Mouse (Mus musculus) left cerebral cortex, adult 11 months (tissue): ENCODE data around the gene Cd2.

Source experiments
- DNase-seq: peaks from one replicate; pipeline ENCODE4 v3.0.0; 2022; ENCODE audit warnings: low spot score

Gene Cd2

GRCm38 (mm10) chr3:101293571-101294135 lies 5.9 kb upstream of the Cd2 start:
- DNase-seq: no peak

- no peak for DNase-seq
These were observed 4.9 kb upstream of the Cd2 start for GRCm38 (mm10) chr3:101292611-101293010.

DNA sequence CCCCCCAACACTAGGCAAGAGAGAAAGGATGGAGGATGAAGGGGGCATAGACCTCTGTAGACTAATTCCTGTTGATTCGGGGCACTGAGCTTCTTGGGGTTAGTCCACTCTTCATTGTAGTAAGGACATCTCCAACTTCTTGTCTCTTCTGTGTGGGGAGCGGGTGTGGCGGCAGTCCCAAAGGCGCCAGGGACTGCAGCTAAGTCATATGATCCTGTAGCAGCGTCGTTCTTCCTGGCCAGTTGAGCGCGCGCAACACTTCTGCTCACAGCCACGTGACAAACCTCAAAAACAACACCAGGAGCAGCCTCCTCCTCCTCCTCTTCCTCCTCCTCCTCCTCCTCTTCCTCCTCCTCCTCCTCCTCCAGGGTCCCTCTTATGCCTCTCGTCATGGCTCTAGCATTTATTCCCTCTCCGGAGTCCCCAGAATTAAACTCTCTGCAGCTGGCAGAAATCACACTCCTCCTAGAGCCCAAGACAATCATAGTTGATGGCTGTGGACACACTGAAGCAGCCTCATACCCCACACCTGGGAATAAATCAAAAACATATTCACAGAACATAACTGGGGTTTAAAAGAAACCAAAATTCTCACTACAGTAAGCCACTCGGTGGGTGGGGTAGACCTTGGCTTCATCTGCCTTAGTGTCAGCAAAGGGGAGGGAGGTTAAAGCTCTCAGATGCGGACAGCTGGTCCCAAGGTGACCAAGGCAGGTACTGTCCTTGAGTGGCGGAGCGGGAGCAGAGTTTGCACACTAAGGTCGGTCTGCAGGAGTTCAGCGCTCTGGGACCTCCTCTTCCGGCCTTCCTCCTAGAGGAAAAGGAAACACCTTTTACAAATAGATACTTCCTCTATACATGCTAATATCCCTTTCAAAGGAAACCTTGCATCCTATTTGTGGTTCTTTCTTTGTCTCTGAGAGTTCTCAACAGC lies 3.1 kb upstream of the Cd2 start:
- no peak for DNase-seq

- DNase-seq: no peak
These were observed 2.3 kb upstream of the Cd2 start for GRCm38 (mm10) chr3:101290036-101290435.

DNA sequence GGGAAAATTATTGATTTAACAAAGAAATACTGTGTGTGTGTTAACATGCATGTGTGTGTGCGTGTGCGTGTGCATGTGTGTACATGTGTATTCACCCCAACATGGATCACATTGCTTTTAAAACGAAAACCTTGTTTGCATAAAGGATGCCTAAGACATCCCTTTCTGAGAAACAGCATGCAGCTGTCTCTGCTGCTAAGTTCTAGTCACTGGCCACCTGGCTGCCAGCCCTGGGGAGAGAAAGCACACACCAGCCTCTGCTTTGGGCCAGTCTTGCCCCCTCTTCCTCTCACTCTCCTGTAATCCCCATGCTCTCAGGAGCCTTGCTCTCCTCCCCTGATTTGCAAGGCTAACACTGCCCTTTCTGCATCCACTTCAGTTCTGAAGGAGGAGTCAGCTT lies 1.7 kb upstream of the Cd2 start:
- DNase-seq: no peak

DNA sequence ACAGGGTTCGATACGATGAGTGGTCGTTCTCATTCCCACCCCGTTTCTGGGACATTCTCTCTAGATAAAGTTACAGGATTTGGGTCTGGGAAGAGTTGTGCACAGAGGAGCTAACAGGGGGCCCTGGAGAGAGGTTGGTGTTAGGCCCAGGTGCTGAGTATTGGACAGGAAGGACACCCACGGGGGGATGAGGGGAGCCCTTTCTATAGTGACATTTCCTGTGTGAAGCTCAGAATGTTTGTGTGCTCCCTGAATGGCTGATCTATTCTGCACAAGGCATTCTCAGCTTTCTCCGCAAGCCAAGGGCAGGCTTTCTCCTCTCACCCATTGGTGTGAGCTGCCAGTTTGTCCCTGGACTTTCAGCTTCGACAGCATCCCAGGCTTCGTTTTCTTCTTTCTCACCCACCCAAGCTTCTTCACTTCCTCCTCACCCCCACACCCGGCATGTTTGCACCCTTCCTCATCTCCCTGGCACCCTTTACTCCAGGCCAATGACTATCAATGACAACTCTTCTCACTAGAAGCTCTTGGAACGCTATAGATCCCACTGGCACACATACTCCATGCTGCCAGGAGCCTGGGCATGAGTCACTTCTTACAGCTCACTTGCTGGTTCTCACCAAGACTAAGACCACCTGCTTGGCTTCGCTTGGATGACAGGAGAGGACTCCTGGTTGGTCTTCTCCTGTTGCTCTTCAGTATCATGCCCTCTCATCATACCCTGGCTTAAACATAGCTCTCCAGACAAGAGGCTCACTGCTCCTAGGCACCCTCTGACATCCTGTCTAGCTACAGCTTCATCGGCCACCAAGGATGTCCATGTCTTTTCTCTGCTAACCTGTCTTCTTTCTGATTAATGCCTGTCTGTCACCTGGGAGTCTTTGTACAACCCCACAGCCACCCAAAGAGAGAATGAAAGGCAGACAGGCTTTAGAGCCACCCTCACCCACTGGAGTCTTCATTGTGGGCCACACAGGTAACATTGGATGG lies 1.1 kb downstream of the Cd2 start:
- no peak for DNase-seq

DNA sequence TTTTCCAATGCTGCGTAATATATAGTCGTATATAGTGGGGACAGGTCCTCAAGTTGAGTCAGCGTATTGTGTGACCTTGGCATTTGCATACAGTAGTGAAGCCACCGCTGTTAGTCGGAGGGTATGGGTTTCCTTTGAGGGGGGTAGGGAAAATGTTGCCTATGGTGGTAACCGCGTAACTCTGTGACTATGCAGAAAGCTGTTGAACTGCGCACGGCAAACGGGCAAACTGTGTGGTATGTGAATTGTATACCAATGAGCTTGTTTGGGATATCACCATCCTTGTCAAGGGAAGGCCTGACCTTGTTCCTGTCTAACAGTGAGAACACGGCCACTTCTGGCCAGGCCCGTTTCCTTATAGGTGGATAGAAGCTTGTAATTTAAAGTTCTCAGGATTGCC lies 1.9 kb downstream of the Cd2 start:
- DNase-seq: no peak

DNA sequence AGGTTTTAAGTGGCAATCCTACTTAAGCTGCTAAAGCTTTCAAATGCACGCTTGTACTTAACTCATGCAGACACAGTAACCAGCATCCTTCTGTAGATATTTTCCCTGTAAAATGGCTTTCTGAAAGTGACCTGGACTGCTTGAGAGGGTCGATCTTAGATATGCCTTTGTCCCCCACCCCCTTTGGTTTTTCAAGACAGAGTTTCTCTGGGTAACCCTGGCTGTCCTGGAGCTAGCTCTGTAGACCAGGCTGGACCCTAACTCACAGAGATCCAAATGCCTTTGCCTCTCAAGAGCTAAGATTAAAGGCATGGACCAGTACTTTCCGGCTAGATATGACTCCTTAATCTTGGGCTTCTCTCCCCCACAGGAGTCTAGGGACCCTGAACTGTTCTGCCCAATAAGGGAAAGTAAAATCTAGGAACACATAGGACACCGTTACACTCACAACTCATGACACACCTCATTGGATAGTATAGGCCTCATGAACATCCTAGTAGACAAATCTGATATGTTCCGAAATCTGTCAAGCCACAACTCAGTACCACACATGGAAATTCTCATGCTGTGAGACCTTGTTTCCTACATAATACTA lies 2.6 kb downstream of the Cd2 start:
- DNase-seq: no peak

DNA sequence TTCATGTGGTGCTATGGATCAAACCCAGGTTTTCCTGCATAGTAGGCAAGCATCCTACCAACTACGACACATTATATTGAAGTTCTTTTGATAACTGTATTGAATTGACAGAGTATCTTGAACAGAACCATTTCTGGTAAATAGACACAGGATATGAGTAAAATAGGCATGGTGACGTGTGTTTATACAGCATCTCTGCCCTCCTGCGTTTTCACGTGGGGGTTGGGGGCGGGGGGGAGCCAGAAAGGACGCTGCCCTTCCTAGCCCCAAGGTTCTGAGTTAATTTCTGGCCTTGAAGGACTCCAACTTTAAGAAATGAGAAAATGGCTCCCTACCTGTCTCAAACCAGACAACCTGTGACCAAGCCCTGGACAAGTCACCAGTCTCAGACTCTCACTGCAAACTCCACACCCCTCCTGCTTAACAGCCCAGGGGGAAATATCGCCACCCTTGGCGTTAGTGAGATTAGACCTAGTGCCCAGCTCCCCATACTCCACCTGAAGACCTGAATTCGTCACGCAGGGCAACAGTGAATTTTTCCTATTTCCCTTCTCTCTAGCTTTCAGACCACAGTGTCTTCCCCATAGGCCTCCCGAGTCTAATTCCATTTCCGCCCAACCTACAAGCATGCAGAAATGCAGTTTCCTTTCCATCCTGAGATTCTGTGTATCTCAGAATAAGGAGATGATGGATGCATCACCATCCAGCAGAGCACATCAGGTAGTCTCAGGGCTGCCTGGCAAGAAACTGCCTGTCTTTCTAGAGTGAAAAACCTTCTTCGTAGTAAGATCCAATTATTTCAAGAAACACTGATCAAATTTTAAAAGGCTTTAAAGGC lies 3.7 kb downstream of the Cd2 start:
- no peak for DNase-seq

DNA sequence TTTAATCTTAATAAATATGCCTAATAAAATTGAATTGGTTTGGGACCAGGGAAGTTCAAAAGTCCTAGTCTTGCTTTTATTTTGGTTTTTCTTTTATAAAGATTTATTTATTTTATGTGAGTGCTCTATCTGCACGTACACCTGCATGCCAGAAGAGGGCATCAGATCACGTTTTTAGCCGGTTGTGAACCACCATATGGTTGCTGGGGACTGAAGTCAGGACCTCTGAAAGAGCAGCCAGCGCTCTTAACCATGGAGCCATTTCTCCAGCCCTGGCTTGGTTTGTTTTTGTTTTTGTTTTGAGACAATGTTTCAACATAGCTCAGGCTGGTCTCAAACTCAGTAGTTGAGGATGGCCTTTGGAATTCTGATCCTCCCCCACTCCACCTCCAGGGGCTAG lies 4.3 kb downstream of the Cd2 start:
- no peak for DNase-seq

- DNase-seq: no peak
These were observed 5.1 kb downstream of the Cd2 start for GRCm38 (mm10) chr3:101282556-101283180.

- DNase-seq: no peak
These were observed 5.9 kb downstream of the Cd2 start for GRCm38 (mm10) chr3:101281841-101282240.

DNA sequence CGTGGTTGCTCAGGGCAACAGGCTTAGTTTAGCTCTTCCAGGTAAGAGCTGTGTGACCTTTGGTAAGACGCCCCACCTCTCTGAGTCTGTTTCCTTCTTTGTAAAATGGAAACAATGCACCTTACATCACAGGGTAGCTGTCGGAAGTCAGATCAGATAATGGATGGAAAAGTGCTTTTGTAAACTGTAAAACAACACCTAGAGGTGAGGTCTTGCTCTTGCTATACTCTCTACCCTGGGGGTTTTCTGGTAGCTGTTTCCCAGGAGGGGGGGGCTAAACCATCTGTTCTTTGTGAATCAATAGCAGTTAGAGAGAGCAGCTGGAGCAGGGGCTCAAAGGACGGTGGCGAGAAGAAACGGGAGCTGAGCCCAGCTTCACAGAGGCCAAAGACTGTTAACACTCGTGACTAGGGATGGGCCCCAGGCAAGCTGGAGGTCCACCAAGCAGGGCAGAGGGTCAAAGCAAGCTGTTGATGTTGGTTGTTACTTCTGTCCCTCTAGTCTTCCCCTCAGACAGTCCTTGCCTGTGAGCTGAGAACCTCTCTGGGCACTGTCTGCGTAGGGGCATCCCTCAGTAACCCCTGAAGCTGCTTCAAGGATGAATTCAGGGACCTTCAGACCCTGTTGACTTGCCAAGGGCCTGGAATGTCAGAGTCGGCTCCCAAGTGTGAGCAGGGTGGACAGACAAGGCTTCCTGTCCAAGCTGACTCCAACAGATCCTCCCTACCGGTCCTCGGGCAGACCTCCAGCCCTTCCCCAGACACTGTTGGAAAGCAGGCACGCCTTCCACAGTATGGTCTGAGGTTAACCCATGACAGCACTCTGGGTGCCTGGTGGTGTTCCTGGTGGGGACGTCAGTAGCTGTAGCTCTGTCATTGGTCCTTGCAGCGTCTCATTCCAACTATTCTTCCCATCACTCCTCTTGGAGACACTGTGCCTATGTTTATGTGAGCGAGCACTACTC lies 7.1 kb downstream of the Cd2 start:
- DNase-seq: no peak

- no peak for DNase-seq
These were observed 8.2 kb downstream of the Cd2 start for GRCm38 (mm10) chr3:101279561-101279960.

DNA sequence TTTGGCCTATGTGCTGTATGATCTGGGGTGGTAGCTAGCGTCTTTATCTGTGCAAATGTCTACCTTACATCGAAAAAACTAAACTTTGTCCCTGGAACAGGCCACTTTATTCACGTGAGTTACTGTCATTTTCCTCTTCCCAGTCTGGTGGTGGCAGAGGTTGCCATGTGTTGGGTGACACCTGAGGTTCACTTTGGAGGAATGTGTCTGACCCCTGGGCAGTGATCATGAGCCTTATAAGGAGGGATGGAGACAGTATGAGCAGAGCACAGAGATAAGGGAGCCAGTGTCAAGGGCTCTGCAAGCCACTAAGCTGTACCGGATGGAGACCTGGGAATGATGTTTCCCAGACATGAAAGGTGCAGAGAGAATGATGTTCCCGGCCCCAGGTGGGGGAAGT lies 9.3 kb downstream of the Cd2 start:
- DNase-seq: no peak

DNA sequence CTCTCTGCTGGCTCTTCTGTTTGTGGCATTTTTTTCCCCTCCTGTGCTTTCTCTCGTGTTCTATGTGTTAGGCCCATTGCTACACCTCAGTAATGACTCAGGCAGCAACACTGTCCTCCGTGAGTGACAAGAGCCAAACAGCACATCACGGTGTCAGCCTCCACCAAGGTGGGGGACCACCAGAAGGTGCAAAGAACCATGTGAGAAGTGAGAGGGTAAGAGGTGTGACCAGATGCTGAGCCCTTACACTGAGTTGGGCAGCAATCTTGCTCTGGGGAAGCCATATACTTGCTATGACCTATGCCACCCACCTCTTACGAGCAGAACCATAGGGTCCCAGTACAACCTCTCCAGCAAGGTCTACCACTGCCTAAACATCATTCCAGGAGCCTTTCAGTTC lies 9.9 kb downstream of the Cd2 start:
- DNase-seq: no peak

DNA sequence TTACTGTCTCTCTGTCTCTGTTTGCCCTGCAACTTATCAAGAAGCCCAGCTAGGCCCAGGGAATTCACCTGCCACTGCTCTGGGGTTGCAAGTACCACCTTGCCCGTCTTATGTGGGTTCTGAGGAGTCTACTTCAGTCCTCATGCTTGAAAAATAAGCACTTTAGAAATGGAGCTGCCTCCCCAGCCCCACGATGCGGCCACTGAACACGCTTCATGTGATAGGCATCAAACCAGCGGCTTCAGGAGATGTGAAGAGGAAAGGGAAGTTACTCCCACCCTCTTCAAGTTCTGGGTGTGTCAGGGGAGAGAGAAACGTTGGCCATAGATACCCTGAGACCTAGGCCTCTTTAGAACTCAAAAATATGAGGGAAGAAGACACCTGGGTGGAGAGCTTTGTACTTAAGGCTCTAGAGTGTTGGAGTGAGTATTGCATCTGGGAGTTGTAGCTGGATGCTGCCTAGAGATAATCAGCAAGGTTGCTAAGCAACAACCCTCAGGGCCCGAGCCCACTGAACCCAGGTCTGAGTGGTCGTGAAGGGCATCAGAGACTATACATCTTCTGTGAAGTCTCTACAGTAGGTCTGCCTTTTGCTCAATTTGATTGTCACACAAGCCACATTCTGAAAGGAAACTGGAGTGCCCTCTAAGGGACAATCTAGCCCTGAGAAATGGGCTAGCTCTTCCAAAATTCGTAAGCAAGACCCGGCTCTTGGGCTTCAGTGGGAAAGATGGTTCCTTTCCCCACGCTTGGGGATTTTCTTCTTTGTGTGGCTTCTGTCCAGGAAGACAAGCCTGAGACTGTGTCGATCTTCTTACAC lies 11.0 kb downstream of the Cd2 start:
- no peak for DNase-seq

DNA sequence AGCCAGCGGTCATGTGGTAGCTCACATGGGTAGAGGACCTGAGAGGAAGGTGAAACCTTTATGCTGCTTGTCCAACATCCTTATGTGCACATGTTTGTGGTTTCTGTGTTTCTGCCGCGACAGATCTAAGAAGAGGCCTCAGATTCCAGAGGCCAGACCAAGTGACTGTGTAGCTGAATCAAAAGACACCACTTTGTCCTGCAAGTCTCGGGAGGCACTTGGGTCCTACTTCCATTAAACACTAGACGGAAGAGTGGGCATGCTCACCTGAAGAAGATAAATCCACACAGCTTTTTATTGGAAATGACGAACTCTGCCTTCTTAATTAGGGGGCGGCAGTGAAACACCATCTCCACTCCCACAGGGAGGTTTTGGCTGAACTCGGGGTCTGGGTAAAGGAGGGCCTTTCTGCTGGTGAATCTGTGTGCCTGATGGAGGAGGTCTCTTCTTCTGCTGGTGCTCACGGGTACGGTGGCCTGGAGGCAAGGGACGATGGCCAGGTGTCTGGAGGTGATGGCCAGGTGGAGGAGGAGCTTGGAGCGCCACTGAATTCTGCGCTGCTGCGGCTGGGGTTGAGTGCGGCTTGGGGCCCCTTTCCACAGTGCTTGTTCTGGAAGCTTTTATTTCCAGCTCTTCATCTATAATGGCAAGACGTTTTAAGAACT lies 12.0 kb downstream of the Cd2 start:
- no peak for DNase-seq
